Mouse (Mus musculus) B cell, adult 67 days (primary cell): ENCODE results near the gene Galnt4. TPM values are rescaled to one million over a fixed set of nuclear protein-coding genes. Genes with fewer than 3 reads are reported as not detected.

ENCODE experiments used
- total RNA-seq, 2 experiments: library from RNA; stranded (reverse); gene quantifications; 4 replicates each; pipeline ENCODE4 v1.2.4; 2023

The Galnt4 gene
- 10 to 100 TPM; 15.0 to 15.6 TPM for total RNA-seq

DNA sequence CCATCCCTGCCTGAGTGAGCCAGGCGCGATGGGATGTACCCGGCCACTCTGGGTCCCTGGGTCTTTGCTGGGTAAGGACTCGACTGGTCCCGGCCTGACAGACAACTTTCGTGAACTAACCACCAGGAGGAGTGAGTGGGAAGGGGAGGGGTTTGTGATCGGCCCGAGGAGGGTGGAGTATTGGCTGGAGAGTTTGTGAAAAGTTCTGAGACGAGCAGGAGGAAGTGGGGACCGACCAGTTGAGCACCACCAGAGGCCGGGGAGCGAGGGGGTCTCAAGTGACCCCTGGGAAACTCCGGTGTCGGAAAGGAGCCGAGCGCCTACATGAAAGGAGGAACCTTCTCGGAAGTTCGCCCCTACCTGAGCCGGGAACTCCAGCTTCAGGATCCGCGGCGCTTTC, at the start of gene Galnt4:
TSS of gene Galnt4 (plus strand) at position 196 of the 400 bp plus-strand sequence.

DNA sequence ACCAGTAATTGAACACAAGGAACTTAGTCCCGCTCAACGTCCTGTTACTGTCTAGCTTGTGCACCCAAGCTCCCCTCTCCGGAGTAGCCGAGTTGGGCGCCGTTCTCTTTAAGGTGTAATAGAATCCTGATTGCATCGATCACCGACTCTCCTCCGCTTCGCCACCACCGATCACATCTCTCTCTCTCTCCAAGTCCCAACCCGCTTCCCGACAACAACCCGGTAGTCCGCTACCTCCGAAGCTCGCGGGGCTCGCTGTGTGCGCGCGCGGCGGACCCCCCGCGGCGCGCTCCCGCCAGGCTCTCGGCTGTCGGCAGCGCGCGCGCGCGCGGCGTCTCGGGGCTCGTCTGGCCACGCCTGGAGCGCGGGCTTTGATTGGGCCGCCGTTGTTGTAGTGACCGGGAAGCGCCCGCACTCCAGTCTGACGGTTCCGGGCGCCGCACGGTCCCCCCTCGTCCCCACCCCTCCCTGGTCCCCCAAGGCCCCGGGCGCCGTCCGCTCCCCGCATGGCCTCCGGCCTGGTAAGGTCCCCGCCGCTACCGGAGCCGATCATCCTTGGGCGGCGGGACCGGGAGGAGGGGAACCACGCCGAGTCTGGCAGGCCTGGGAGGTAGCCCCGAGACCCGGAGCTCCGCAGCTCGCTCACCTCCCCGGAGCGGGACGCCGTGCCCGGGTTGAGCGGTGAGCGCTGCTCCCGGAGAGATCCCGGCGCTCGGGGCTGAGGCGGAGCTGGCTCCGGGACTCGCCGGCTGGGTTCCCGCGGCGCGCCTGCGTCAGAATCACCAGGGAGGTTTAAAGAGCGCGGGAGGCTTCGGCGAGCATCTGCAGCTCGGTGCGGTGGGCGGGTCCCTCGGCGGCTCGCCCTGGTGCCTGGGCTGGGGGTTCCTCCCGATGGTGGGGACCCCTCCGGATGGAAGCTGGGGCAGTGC, 992 bp upstream of the Galnt4 start, which contains the start of gene Poc1b:
TSS of gene Poc1b (plus strand) at position 334 of the 929 bp plus-strand sequence.

DNA sequence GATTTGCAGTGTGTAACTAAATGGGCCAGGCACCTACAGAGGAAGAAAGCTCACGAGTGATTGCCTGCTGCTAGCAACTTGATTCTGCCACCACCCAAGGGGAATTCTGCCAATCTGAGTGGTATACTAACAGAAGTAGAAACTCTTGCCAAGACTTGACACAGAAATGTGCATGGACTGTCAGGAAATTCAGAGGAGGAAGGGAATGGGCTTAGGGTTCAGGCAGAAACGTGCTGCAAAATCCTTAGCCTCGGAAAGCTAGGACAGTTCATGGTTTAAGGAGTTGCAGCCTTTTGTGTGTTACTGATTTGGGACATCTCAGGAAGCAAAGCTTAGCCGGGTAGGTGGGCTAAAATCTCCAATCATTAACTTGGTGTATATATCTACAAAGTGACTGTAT, 18.3 kb downstream of the Galnt4 start, which contains the start of gene Phxr2:
TSS of gene Phxr2 (minus strand) at position 101 of the 400 bp plus-strand sequence.

Other genes starting within 250 kb of the Galnt4 start
- 100 to 1,000 TPM; 136 to 157 TPM for gene Atp2b1, start 193.8 kb upstream of the Galnt4 start, total RNA-seq
- gene Poc1b, start 1.1 kb upstream of the Galnt4 start, total RNA-seq = 10 to 100 TPM; 21.6 to 29.6 TPM
- gene Phxr2, start 18.2 kb downstream of the Galnt4 start, total RNA-seq = 1 to 10 TPM in 1 of 2 experiments, under 1 TPM in 1; 0.64 to 1.3 TPM
- 100 to 1,000 TPM; 170 to 171 TPM for gene Dusp6, start 155.1 kb downstream of the Galnt4 start, total RNA-seq